Mouse (Mus musculus) heart, postnatal 0 days (tissue): ENCODE results near the gene Mvb12b. TPM values are rescaled to one million over a fixed set of nuclear protein-coding genes. Genes with fewer than 3 reads are reported as not detected.

ENCODE experiments used
- ATAC-seq: fragments of 200-750 bp; cut with Nextera tagmentation; 2 replicates; pipeline ENCODE4 v1.8.0; 2017; ENCODE audit warnings: low read depth, moderate number of reproducible peaks, moderate library complexity; ENCODE audit not compliant: insufficient read depth
- DNase-seq: peaks from one replicate; pipeline ENCODE4 v3.0.0-alpha.2; 2016; ENCODE audit warnings: low spot score
- H3K27ac ChIP-seq: fragments of 300-500 bp; sonication (generic); 2 replicates; pipeline ENCODE4 v1.5.1; 2014; ENCODE audit warnings: low read depth, mild to moderate bottlenecking
- H3K27me3 ChIP-seq: fragments of 300-500 bp; sonication (generic); 2 replicates; pipeline ENCODE4 v1.6.1; 2014; ENCODE audit warnings: low read length, mixed read lengths; ENCODE audit not compliant: control insufficient read depth, insufficient read depth
- H3K36me3 ChIP-seq: fragments of 300-500 bp; sonication (generic); replicated peaks from 2 replicates; pipeline ENCODE4 v1.6.1; 2014; ENCODE audit warnings: low read length, mixed read lengths; ENCODE audit not compliant: control insufficient read depth, insufficient read depth
- H3K4me1 ChIP-seq: fragments of 300-500 bp; sonication (generic); 2 replicates; pipeline ENCODE4 v1.6.1; 2014; ENCODE audit warnings: antibody characterized with exemption; ENCODE audit not compliant: control insufficient read depth, insufficient read depth
- H3K4me2 ChIP-seq: fragments of 300-500 bp; sonication (generic); 2 replicates; pipeline ENCODE4 v1.6.1; 2014; ENCODE audit warnings: low read depth, mild to moderate bottlenecking, low read length, moderate library complexity
- H3K4me3 ChIP-seq: fragments of 300-500 bp; sonication (generic); 2 replicates; pipeline ENCODE4 v1.5.1; 2014; ENCODE audit warnings: low read depth, low read length
- H3K9ac ChIP-seq: fragments of 300-500 bp; sonication (generic); replicated peaks from 2 replicates; pipeline ENCODE4 v1.6.1; 2014; ENCODE audit warnings: low read depth, low read length, mixed read lengths
- H3K9me3 ChIP-seq: fragments of 300-500 bp; sonication (generic); replicated peaks from 2 replicates; pipeline ENCODE4 v1.6.1; 2016; ENCODE audit warnings: low read length; ENCODE audit not compliant: control insufficient read depth
- CTCF ChIP-seq: IDR thresholded peaks from 2 replicates; pipeline ENCODE4 v1.5.1; 2016; ENCODE audit warnings: antibody characterized with exemption, control low read depth, low read depth
- EP300 ChIP-seq: IDR thresholded peaks from 2 replicates; pipeline ENCODE4 v1.6.1; 2016; ENCODE audit warnings: antibody characterized with exemption, low read depth
- WGBS: fragments of 180-500 bp; shearing (Covaris S2); extraction: QIAGEN DNeasy Blood & Tissue Kit; methylation state at CpG from one replicate; pipeline ENCODE4 v1.1.7; 2014; 5-methylcytosine and 5-hydroxymethylcytosine counted together
- polyA plus RNA-seq: library from polyadenylated mRNA; unstranded; fragments of >200 nt; fragmentation: Nextera tagmentation; extraction: Ambion mirVana; gene quantifications from 2 replicates; pipeline ENCODE4 v1.2.1, GENCODE M21; 2015
- total RNA-seq: library from RNA; depleted of rRNA; stranded (reverse); fragments of >200 nt; gene quantifications from 2 replicates; pipeline ENCODE4 v1.2.3, GENCODE M21; 2014; ENCODE audit warnings: low replicate concordance

Gene Mvb12b
- total and polyA plus RNA-seq, 2 experiments from 2014 or later = 8.7 to 38.7 TPM

DNA sequence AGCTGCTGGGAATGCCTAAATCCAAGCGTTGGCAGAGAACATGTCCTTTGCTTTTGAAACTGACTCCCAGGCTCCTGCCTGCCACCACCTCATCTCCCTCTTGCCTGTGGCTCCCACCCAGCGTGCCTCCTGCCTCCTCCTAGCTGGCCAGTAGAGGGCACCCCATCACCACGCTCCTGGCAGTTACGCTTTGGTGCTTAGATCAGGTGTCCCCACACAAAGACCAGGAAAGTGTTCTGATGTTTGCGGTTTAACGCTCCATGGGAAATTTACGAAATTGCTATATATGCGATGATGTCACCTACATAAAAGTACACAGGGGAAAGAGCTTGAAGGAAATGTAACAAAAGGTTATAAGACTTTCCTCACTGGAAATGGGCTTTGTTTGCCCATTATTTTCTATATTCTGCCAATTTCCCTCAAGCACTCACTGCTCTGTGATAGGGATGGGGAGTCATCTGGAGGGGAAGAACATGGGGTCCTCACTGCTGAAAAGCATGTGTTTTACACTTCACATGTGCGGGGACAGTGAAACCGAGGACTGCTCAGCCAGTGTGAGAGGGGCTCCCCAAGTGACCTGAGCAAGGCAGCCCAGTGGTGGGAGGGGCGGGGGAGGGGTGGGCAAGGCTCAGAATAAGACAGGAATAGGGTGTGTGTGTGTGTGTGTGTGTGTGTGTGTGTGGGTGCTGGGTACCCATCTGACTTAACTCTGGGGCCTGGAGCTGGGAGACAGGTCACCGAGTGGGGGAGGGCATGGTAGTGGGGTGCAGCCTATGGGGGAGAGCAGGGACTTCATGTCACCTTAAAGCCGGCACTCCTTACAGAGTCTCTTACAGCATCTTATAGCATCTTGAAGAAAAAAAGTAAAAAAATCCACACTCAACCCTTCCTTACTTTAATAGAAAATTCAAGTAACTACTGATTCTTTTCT, 65.8 kb downstream of the Mvb12b start:
- Histone ChIP-seq H3K4me3 (no peak overlapping the region), H3K36me3 (peaks cover 26% of the 10 kb centered on the region; the same call in 1 of the 2 replicates), H3K9me3 (no peaks in the 10 kb centered on the region), H3K4me2 (no peak overlapping the region), H3K4me1 (no peaks in the 10 kb centered on the region), H3K27ac (no peak overlapping the region), H3K9ac (no peak overlapping the region), H3K27me3 (no peaks in the 10 kb centered on the region)
- WGBS = 30% methylated on average over 13 of the region's 13 CpGs
- ATAC-seq = peak; percentile 72
- DNase-seq = peak; percentile 68
- TF ChIP-seq EP300 = no peak
- peak; percentile 99 for TF ChIP-seq CTCF

DNA sequence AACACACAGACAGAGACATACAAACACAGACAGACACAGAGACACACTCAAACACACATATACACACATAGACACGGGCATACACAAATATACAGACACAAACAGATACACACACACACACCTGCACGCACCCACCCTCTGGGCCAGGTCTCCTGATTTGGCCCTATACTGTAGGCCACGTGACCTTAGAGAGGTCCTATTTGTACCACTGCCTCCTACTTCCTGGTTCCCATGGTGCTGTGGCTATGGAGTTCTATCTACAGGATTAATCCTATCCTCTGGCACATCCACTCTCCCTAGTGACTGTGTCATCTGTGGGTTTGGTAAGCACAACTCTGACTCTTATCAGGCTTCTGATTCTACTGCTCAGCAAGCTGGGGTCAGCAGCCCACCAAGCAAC, 67.3 kb downstream of the Mvb12b start:
- peaks cover 26% of the 10 kb centered on the region; the same call in 1 of the 2 replicates for H3K36me3 ChIP-seq
- DNase-seq (no peak), ATAC-seq (no peak)
- H3K4me3 ChIP-seq = no peak overlapping the region
- no peaks in the 10 kb centered on the region for H3K4me1 ChIP-seq
- no peak overlapping the region for H3K4me2 ChIP-seq
- H3K27me3 ChIP-seq = no peaks in the 10 kb centered on the region
- no peaks in the 10 kb centered on the region for H3K9me3 ChIP-seq
- 96% methylated on average over 3 of the region's 3 CpGs for WGBS
- no peak overlapping the region for H3K9ac ChIP-seq
- H3K27ac ChIP-seq = no peak overlapping the region; the same call in 1 of the 2 replicates
- TF ChIP-seq EP300 = no peak
- no peak for TF ChIP-seq CTCF

- WGBS = 88% methylated on average over 5 of the region's 5 CpGs
- H3K36me3 ChIP-seq = peaks cover 26% of the 10 kb centered on the region; the same call in 1 of the 2 replicates
- H3K4me1 ChIP-seq = no peaks in the 10 kb centered on the region
- H3K4me3 ChIP-seq = no peak overlapping the region
- no peak overlapping the region for H3K4me2 ChIP-seq
- H3K27me3 ChIP-seq = no peaks in the 10 kb centered on the region
- H3K9ac ChIP-seq = no peak overlapping the region
- no peaks in the 10 kb centered on the region for H3K9me3 ChIP-seq
- no peak for TF ChIP-seq EP300
- TF ChIP-seq CTCF = no peak
- ATAC-seq (no peak), DNase-seq (no peak)
- H3K27ac ChIP-seq = peak overlapping the region; percentile 30; the same call in 1 of the 2 replicates
These were observed 67.7 kb downstream of the Mvb12b start for GRCm38 (mm10) chr2:33820037-33820436.

DNA sequence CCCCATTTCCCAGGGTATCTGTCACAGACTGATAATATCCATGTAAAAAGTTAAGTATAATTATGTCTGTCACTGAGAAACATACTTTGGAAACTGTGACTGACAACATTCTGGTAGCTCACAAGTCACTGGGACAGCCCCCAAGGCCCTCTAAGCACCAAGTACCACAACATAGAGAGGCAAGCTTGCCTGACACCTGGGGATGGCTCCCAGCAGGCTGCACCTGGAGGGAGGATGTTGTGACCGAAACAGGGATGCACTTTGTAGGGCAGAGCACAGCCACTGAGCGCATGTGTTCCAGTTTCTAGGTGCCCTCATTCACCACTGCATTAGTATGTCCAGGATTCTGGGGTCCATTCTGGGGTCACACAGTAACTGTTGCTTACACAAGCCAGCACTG, 69.4 kb downstream of the Mvb12b start:
- no peak overlapping the region for H3K4me3 ChIP-seq
- WGBS = 93% methylated on average over 2 of the region's 2 CpGs
- H3K4me2 ChIP-seq = no peak overlapping the region
- no peak overlapping the region for H3K9ac ChIP-seq
- ATAC-seq = no peak
- H3K9me3 ChIP-seq = no peaks in the 10 kb centered on the region
- DNase-seq = no peak
- H3K27ac ChIP-seq = no peak overlapping the region; the same call in 1 of the 2 replicates
- no peaks in the 10 kb centered on the region for H3K4me1 ChIP-seq
- no peaks in the 10 kb centered on the region for H3K27me3 ChIP-seq
- H3K36me3 ChIP-seq = peaks cover 12% of the 10 kb centered on the region; the same call in 1 of the 2 replicates
- TF ChIP-seq CTCF = no peak
- no peak for TF ChIP-seq EP300

- no peaks in the 10 kb centered on the region for H3K9me3 ChIP-seq
- TF ChIP-seq EP300 (no peak), CTCF (no peak)
- ATAC-seq (no peak), DNase-seq (no peak)
- no peaks in the 10 kb centered on the region for H3K27me3 ChIP-seq
- peaks cover 7% of the 10 kb centered on the region; the same call in 1 of the 2 replicates for H3K36me3 ChIP-seq
- 73% methylated on average over 9 of the region's 9 CpGs for WGBS
- H3K27ac ChIP-seq = peak overlapping the region; percentile 62; the same call in 1 of the 2 replicates
- H3K4me2 ChIP-seq = no peak overlapping the region
- no peak overlapping the region for H3K9ac ChIP-seq
- H3K4me1 ChIP-seq = no peaks in the 10 kb centered on the region
- no peak overlapping the region for H3K4me3 ChIP-seq
These were observed 69.9 kb downstream of the Mvb12b start for GRCm38 (mm10) chr2:33817663-33818346.
